Comparison of ENCODE assay signal across 8 mouse cellular contexts in genomic region chr14:54893651-54894181, GRCm38 (mm10). TPM values are rescaled to one million over a fixed set of nuclear protein-coding genes. Genes with fewer than 3 reads are reported as not detected.
DNase-seq lines count a peak whose midpoint lies in the region; ATAC-seq and TF ChIP-seq lines count a peak whose summit lies in the region.

No protein-coding gene starts in this region.

- no peak for TF ChIP-seq CTCF in liver, embryonic 14.5 days (IDR thresholded peaks at IDR 0.05; ENCODE audit: low read depth)
- TF ChIP-seq CTCF in stomach, postnatal 0 days (IDR thresholded peaks at IDR 0.05; ENCODE audit: low read depth) = 0 out of 2 replicates have a peak, but pooled peaks have one; percentile 9

- H3K4me2 ChIP-seq in heart, embryonic 15.5 days = peak overlapping the region; percentile 68
- H3K4me2 ChIP-seq in liver, embryonic 14.5 days (ENCODE audit: low read depth) = peak overlapping the region; percentile 99
- peak overlapping the region; percentile 45 for H3K4me2 ChIP-seq in neural tube, embryonic 11.5 days (ENCODE audit: low read depth)
- H3K4me2 ChIP-seq in stomach, postnatal 0 days (replicated peaks; ENCODE audit: low read depth) = peak overlapping the region; percentile 48

- H3K27me3 ChIP-seq in forebrain, embryonic 10.5 days (ENCODE audit: poor library complexity, severe bottlenecking) = no peaks in the 10 kb centered on the region
- no peaks in the 10 kb centered on the region for H3K27me3 ChIP-seq in heart, embryonic 15.5 days
- H3K27me3 ChIP-seq in liver, embryonic 14.5 days (ENCODE audit: control insufficient read depth, insufficient read depth, low read length) = no peaks in the 10 kb centered on the region
- H3K27me3 ChIP-seq in neural tube, embryonic 11.5 days (ENCODE audit: control insufficient read depth, insufficient read depth, low read length) = no peaks in the 10 kb centered on the region
- no peaks in the 10 kb centered on the region for H3K27me3 ChIP-seq in stomach, postnatal 0 days (ENCODE audit: control insufficient read depth, insufficient read depth, low read length)

- peak; percentile 96 to 98 for DNase-seq in CD8-positive naive resting alpha-beta T cell, adult 2 months (ENCODE audit: low read depth in 2 of 2, low spot score in 2 of 2)
- peak; percentile 98 for DNase-seq in c-Kit-positive CD71-negative TER-119-negative erythroid progenitor cells, embryonic 14.5 days (ENCODE audit: low read depth)
- DNase-seq in forebrain, embryonic 10.5 days (ENCODE audit: extremely low spot score, low spot score) = peak; percentile 96
- peak; percentile 97 to 99 for DNase-seq in kidney, postnatal 25 days
- peak; percentile 100 for DNase-seq in liver, embryonic 14.5 days (ENCODE audit: low read depth in 3 of 3, low spot score in 3 of 3)
- peak; percentile 96 for DNase-seq in neural tube, embryonic 11.5 days (ENCODE audit: low spot score)
- peak; percentile 98 for DNase-seq in stomach, postnatal 0 days (ENCODE audit: low spot score)

- peak overlapping the region; percentile 97 for H3K9ac ChIP-seq in heart, embryonic 15.5 days
- peak overlapping the region; percentile 92 for H3K9ac ChIP-seq in liver, embryonic 14.5 days (replicated peaks)
- peak overlapping the region; percentile 98 for H3K9ac ChIP-seq in neural tube, embryonic 11.5 days (ENCODE audit: low read length)
- H3K9ac ChIP-seq in stomach, postnatal 0 days (ENCODE audit: low read length) = peak overlapping the region; percentile 99

- peak; percentile 44; the same call in 1 of the 2 replicates for TF ChIP-seq EP300 in liver, embryonic 14.5 days (IDR thresholded peaks at IDR 0.05; ENCODE audit: low read depth)
- TF ChIP-seq EP300 in stomach, postnatal 0 days (optimal IDR thresholded peaks at IDR 0.05) = peak; percentile 92

- peak; percentile 97 for ATAC-seq in heart, embryonic 15.5 days (replicated peaks; ENCODE audit: insufficient number of reproducible peaks, insufficient read depth, low FRiP score, low read depth)
- ATAC-seq in liver, embryonic 14.5 days (ENCODE audit: insufficient read depth) = peak; percentile 98
- ATAC-seq in neural tube, embryonic 11.5 days (ENCODE audit: insufficient read depth, low FRiP score, low TSS enrichment) = peak; percentile 98
- peak; percentile 98 for ATAC-seq in stomach, postnatal 0 days (ENCODE audit: low FRiP score, low TSS enrichment)

- peak overlapping the region; percentile 98 for H3K27ac ChIP-seq in forebrain, embryonic 10.5 days
- H3K27ac ChIP-seq in heart, embryonic 15.5 days = peak overlapping the region; percentile 94
- H3K27ac ChIP-seq in liver, embryonic 14.5 days = peak overlapping the region; percentile 80
- peak overlapping the region; percentile 94 for H3K27ac ChIP-seq in neural tube, embryonic 11.5 days (ENCODE audit: low read depth, low read length)
- H3K27ac ChIP-seq in stomach, postnatal 0 days (replicated peaks) = peak overlapping the region; percentile 97

- WGBS in forebrain, embryonic 10.5 days = under 1% methylated on average over 38 of the region's 38 CpGs
- WGBS in heart, embryonic 15.5 days = under 1% methylated on average over 38 of the region's 38 CpGs
- WGBS in liver, embryonic 14.5 days (ENCODE audit: insufficient replicate concordance) = under 1% methylated on average over 38 of the region's 38 CpGs
- WGBS in neural tube, embryonic 11.5 days = under 1% methylated on average over 38 of the region's 38 CpGs
- WGBS in stomach, postnatal 0 days = 0% methylated on average over 38 of the region's 38 CpGs

- H3K36me3 ChIP-seq in forebrain, embryonic 10.5 days (replicated peaks) = peaks cover 35% of the 10 kb centered on the region
- peaks cover 31% of the 10 kb centered on the region for H3K36me3 ChIP-seq in heart, embryonic 15.5 days
- peaks cover 31% of the 10 kb centered on the region for H3K36me3 ChIP-seq in liver, embryonic 14.5 days (replicated peaks; ENCODE audit: control insufficient read depth, insufficient read depth, low read depth)
- H3K36me3 ChIP-seq in neural tube, embryonic 11.5 days (ENCODE audit: control insufficient read depth, insufficient read depth, low read length) = peaks cover 11% of the 10 kb centered on the region
- peaks cover 9% of the 10 kb centered on the region; the same call in 1 of the 2 replicates for H3K36me3 ChIP-seq in stomach, postnatal 0 days (ENCODE audit: control insufficient read depth, insufficient read depth, low read length)

- peak overlapping the region; percentile 87 for H3K4me3 ChIP-seq in forebrain, embryonic 10.5 days
- H3K4me3 ChIP-seq in heart, embryonic 15.5 days = peak overlapping the region; percentile 73
- peak overlapping the region; percentile 83 to 92 for H3K4me3 ChIP-seq in liver, embryonic 14.5 days (ENCODE audit: insufficient read depth in 1 of 2, low read depth in 2 of 2, low read length in 2 of 2)
- peak overlapping the region; percentile 93 for H3K4me3 ChIP-seq in neural tube, embryonic 11.5 days (ENCODE audit: low read depth, low read length)
- H3K4me3 ChIP-seq in stomach, postnatal 0 days (ENCODE audit: low read depth, low read length) = peak overlapping the region; percentile 98

- H3K4me1 ChIP-seq in forebrain, embryonic 10.5 days = peaks cover 26% of the 10 kb centered on the region
- peaks cover 34% of the 10 kb centered on the region for H3K4me1 ChIP-seq in heart, embryonic 15.5 days (replicated peaks)
- peaks cover 12 to 15% of the 10 kb centered on the region in 2 experiments; a peak in 3 of 4 replicates for H3K4me1 ChIP-seq in liver, embryonic 14.5 days (replicated peaks; ENCODE audit: control insufficient read depth in 2 of 2, insufficient read depth in 2 of 2, low read length in 1 of 2)
- peaks cover 8% of the 10 kb centered on the region; the same call in 1 of the 2 replicates for H3K4me1 ChIP-seq in neural tube, embryonic 11.5 days (ENCODE audit: control insufficient read depth, insufficient read depth, low read length)
- H3K4me1 ChIP-seq in stomach, postnatal 0 days (replicated peaks; ENCODE audit: control insufficient read depth, insufficient read depth) = peaks cover 3% of the 10 kb centered on the region; the same call in 1 of the 2 replicates

- no peaks in the 10 kb centered on the region for H3K9me3 ChIP-seq in forebrain, embryonic 10.5 days
- H3K9me3 ChIP-seq in heart, embryonic 15.5 days (replicated peaks) = no peaks in the 10 kb centered on the region
- H3K9me3 ChIP-seq in liver, embryonic 14.5 days (ENCODE audit: control insufficient read depth, low read length) = no peaks in the 10 kb centered on the region
- no peaks in the 10 kb centered on the region for H3K9me3 ChIP-seq in neural tube, embryonic 11.5 days (ENCODE audit: control insufficient read depth, low read length)
- H3K9me3 ChIP-seq in stomach, postnatal 0 days (ENCODE audit: control insufficient read depth, low read length) = no peaks in the 10 kb centered on the region

RNA-seq across cellular contexts. Expression of gene Pabpn1, which starts 1.4 kb away (rescaled TPM):
- 168 and 174 TPM in 2 replicates for polyA plus RNA-seq in forebrain, embryonic 10.5 days (2016; fragmentation: Nextera tagmentation; extraction: Ambion mirVana)
- polyA plus RNA-seq in heart, embryonic 15.5 days (2015; fragmentation: Nextera tagmentation; extraction: Ambion mirVana) = 56.5 and 73.4 TPM in 2 replicates
- 98.8 and 110 TPM in 2 replicates for polyA plus RNA-seq in liver, embryonic 14.5 days (2012; rRNA removed)
- 47.1 and 51.7 TPM in 2 replicates for polyA plus RNA-seq in liver, embryonic 14.5 days (2014; fragmentation: Nextera tagmentation; extraction: Ambion mirVana)
- 171 and 179 TPM in 2 replicates for polyA plus RNA-seq in neural tube, embryonic 11.5 days (2014; fragmentation: Nextera tagmentation; extraction: Ambion mirVana)
- 46.4 and 56.2 TPM in 2 replicates for polyA plus RNA-seq in stomach, postnatal 0 days (2015; fragmentation: Nextera tagmentation; extraction: Ambion mirVana)

RNA-seq across cellular contexts. Expression of gene Gm20521, which starts 10.5 kb away (rescaled TPM):
- not detected in 2 replicates for polyA plus RNA-seq in forebrain, embryonic 10.5 days (2016; fragmentation: Nextera tagmentation; extraction: Ambion mirVana)
- polyA plus RNA-seq in heart, embryonic 15.5 days (2015; fragmentation: Nextera tagmentation; extraction: Ambion mirVana) = not detected in 2 replicates
- 0.03 and 0.06 TPM in 2 replicates for polyA plus RNA-seq in liver, embryonic 14.5 days (2012; rRNA removed)
- polyA plus RNA-seq in liver, embryonic 14.5 days (2014; fragmentation: Nextera tagmentation; extraction: Ambion mirVana) = not detected in 2 replicates
- 0.20 TPM in 1 of 2 replicates, not detected in the other for polyA plus RNA-seq in neural tube, embryonic 11.5 days (2014; fragmentation: Nextera tagmentation; extraction: Ambion mirVana)
- 1.2 TPM in 2 replicates for polyA plus RNA-seq in stomach, postnatal 0 days (2015; fragmentation: Nextera tagmentation; extraction: Ambion mirVana)

RNA-seq across cellular contexts. Expression of gene Bcl2l2, which starts 10.5 kb away (rescaled TPM):
- 2.2 and 2.5 TPM in 2 replicates for polyA plus RNA-seq in forebrain, embryonic 10.5 days (2016; fragmentation: Nextera tagmentation; extraction: Ambion mirVana)
- polyA plus RNA-seq in heart, embryonic 15.5 days (2015; fragmentation: Nextera tagmentation; extraction: Ambion mirVana) = 3.3 and 3.4 TPM in 2 replicates
- polyA plus RNA-seq in liver, embryonic 14.5 days (2012; rRNA removed) = 3.8 and 4.9 TPM in 2 replicates
- polyA plus RNA-seq in liver, embryonic 14.5 days (2014; fragmentation: Nextera tagmentation; extraction: Ambion mirVana) = 0.47 and 0.51 TPM in 2 replicates
- 2.9 and 3.7 TPM in 2 replicates for polyA plus RNA-seq in neural tube, embryonic 11.5 days (2014; fragmentation: Nextera tagmentation; extraction: Ambion mirVana)
- polyA plus RNA-seq in stomach, postnatal 0 days (2015; fragmentation: Nextera tagmentation; extraction: Ambion mirVana) = 4.3 and 4.7 TPM in 2 replicates

RNA-seq across cellular contexts. Expression of gene Ppp1r3e, which starts 16.4 kb away (rescaled TPM):
- polyA plus RNA-seq in forebrain, embryonic 10.5 days (2016; fragmentation: Nextera tagmentation; extraction: Ambion mirVana) = 0.96 and 1.0 TPM in 2 replicates
- polyA plus RNA-seq in heart, embryonic 15.5 days (2015; fragmentation: Nextera tagmentation; extraction: Ambion mirVana) = 1.2 and 1.5 TPM in 2 replicates
- 1.9 and 2.6 TPM in 2 replicates for polyA plus RNA-seq in liver, embryonic 14.5 days (2012; rRNA removed)
- polyA plus RNA-seq in liver, embryonic 14.5 days (2014; fragmentation: Nextera tagmentation; extraction: Ambion mirVana) = 0.45 and 0.52 TPM in 2 replicates
- polyA plus RNA-seq in neural tube, embryonic 11.5 days (2014; fragmentation: Nextera tagmentation; extraction: Ambion mirVana) = 1.3 and 1.5 TPM in 2 replicates
- polyA plus RNA-seq in stomach, postnatal 0 days (2015; fragmentation: Nextera tagmentation; extraction: Ambion mirVana) = 1.7 and 2.2 TPM in 2 replicates

RNA-seq across cellular contexts. Expression of gene Slc22a17, which starts 19.2 kb away (rescaled TPM):
- 38.8 and 40.0 TPM in 2 replicates for polyA plus RNA-seq in forebrain, embryonic 10.5 days (2016; fragmentation: Nextera tagmentation; extraction: Ambion mirVana)
- 30.2 and 40.9 TPM in 2 replicates for polyA plus RNA-seq in heart, embryonic 15.5 days (2015; fragmentation: Nextera tagmentation; extraction: Ambion mirVana)
- polyA plus RNA-seq in liver, embryonic 14.5 days (2012; rRNA removed) = 4.2 and 5.1 TPM in 2 replicates
- polyA plus RNA-seq in liver, embryonic 14.5 days (2014; fragmentation: Nextera tagmentation; extraction: Ambion mirVana) = 0.79 and 0.96 TPM in 2 replicates
- polyA plus RNA-seq in neural tube, embryonic 11.5 days (2014; fragmentation: Nextera tagmentation; extraction: Ambion mirVana) = 45.8 and 47.2 TPM in 2 replicates
- 15.4 and 20.6 TPM in 2 replicates for polyA plus RNA-seq in stomach, postnatal 0 days (2015; fragmentation: Nextera tagmentation; extraction: Ambion mirVana)

Comparison
In these comparisons a context has a peak if more than half of its experiments do, and no peak if none do; other contexts are left out.
1. Peak in every context shown above with its lines: DNase-seq, ATAC-seq, H3K4me3 ChIP-seq and H3K27ac ChIP-seq.
2. H3K4me2 ChIP-seq: peak in every context shown above with its lines; median percentile 99 in liver, embryonic 14.5 days; 68 in heart, embryonic 15.5 days; 48 in stomach, postnatal 0 days; 45 in neural tube, embryonic 11.5 days.